Mouse (Mus musculus) cerebellum, postnatal 10 days (tissue): ENCODE results near the gene Rsad1.

Source experiments
- DNase-seq, 2 experiments: peaks; one replicate each; pipeline ENCODE4 v3.0.0; 2021; ENCODE audit warnings: mixed read lengths in 2 of 2

Gene Rsad1

DNA sequence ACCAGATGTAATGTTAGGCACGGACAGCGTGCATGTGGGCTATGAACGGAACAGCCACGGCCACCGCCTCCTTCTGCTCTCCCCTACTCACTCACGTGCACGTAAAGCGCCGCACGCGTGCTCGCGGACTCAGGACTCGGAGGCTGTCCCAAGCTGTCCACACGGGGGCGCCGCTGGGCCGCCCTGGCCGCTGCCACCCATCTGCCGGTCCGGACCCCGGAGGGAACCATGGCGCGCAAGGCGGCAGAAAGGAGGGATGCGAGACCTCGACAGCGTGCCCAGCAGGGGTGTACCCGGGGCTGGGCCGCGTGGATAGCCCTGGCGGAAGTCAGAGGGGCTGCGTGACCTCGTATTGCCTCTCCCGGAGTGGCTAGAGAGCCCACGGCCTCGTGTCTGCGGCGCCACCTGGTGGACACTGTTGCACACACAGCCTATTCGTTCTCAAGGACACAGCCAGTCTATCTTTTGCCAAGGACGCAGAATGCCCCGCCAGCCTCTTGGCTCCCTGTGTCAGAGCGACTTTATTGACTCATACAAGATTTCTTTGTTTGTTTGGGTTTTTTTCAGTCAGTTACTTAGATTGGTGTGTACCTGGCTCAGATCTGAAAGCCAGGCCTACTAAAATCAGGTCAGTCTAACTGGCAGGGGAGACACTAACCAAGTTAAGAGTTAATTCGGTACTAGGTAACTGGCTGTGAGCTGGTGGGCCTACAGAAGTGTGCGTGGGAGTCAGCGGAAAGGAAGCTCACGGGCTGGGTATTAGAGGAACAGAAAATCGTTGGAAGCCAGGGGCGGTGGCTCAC, at the start of gene Rsad1:
Gene Rsad1 (minus strand): TSS at position 368 of the 803 bp plus-strand sequence.
- peak; percentile 98 to 99 for DNase-seq

DNA sequence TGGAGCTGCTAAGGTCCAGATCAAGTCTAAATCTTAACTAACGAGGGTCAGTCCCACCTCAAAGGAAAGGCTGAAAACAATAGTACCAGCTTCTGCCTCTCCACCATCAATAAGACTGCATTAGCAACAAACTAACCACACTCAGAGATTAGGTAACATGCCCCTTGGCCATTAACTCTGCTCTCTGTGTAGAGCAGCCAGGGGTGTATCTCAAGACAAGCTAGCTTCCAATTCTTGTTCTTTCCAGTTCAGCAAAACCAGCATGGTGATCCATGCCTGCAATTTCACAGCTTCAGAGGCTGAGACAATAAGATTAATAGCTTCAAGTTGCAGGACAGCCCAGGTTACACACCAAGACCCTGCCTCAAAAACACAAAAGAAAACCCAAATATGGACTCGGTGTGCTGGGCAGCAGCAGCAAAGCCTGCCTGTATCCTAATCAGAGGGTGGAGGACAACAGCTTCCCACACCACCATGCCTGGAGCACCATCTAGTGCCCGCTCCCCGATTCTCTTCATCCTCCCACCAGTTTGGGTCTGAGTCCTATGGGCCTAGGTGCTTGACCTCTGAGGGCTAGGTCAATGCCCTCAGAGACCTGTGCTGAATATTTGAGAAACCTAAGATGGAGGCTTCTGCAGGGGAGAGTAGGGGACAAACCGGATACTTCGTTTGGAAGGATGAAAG, 49.5 kb upstream of the Rsad1 start:
- DNase-seq = no peak

DNA sequence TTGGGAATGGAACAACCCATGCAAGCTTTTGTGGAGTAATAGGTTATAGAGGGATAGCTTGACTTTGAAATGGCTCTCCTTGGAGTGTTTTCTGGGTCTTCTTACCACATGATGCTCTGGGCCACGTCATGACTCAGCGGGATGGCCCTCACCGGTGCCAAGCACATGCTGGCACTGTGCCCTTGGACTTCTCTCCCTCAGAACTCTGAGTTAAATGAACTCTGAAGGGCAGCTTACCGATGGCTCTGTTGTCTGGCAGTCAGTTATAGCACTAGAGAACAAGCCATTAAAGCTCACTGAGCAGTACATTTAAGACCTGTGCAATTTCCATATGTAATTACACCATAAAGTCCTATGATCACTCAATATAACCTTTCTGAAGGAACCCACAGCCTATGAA, 48.3 kb upstream of the Rsad1 start:
- peak; percentile 54 to 56 for DNase-seq

DNA sequence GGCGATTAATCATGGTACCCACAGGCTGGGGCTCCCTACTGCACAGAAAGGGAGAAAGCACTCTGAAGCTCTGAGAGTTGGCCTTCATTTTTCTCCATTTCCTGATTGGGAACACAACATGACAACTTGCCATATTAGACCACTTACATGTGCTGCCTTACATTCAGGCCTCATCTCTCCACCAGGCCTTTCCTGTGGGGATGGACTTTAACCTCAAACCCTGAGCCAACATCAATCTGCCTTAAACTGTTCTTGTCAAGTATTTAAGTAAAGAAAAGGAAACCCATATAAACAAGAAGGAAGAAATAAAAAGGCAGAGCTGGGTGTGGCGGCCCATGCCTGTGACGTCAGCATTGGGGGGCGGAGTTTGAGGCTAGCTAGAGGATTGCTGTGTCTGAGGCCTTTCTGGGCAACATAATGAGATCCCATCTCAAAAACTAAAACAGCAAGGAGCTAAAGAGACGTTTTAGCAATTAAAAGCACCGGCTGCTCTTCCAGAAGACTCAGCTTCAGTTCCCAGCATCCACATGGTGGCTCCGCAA, 47.3 kb upstream of the Rsad1 start:
- no peak for DNase-seq

DNA sequence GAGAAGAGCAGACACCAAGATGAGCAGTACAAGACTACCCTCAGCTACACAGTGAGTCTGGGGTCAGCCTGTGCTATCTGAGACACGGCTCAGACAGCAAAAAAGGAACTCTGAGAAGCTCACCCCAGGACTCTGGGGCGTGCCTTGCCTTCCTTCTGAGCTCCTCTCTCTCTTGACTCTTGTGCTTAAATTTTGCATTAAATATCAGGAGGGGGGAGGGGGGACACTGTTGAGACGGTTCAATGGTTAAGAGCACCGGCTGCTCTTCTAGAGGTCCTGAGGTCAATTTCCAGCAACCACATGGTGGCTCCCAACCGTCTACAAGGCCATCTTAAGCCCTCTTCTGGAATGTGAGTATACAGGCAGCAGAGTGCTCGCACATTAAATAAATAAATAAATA, 38.5 kb upstream of the Rsad1 start:
- no peak for DNase-seq

DNA sequence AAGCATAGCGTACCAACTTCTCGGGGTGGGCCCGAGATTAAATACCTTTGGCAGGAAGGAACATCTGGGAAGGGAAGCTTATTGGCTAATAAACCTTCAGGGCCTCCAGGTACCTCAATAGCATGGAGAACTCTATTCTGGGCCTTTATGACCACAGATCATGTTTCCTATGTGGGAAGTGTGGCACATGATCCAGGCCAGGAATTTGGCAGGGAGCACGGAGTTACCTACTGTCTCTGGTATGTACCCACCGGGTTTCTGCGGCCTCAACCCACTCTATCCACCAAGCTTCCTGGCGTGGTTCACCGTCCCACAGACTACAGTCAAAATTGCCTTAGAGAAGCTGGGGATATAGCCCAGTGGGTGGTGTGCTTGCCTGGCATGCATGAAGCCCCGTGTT, 36.0 kb upstream of the Rsad1 start:
- DNase-seq = no peak

DNA sequence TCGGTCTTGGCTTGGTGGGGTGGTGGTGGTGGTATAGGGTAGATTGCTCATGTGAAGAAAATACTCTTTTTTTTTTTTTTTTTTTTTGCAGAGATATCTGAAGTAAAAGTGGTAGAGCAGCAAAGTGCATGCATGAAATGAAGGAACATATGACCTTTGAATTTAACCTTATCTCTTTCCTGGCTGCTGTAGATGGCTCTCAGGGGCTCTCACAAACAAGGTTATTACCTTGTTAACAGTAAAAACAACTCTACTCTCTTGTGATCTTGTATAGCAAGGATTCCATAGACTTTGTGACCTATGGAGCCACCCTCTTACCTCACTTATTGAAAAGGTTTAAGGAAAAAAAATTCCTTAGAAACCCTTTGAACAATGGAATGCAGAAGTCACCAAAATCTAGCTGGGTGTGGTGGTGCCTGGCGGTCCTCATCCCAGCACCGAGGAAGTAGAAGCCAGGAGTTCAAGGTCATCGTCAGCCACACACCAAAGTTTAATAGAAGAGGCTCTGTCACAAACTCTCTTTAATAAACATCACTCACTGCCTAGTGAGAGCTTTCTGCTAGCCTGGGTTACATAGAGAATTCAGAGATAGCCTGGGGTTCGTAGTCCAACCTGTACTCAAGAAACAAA, 31.2 kb upstream of the Rsad1 start:
- DNase-seq = no peak

DNA sequence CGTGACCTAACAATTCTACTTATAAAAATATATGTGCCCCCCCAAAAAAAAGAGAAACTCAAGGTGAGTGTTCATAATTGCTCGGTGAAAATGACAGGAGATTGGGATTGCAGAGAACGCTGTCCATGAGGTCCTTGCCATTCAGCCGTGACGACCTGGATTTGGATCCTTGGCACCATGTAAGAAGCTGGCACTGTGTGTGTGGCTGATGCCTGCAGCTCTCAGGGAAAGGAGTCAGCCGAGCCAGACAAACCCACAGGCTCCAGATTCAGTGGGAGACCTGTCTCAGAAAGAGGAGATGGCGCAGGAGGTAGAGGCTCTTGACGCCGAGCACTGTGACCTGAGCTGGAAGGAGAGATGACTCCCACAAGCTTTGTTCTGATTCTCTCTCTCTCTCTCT, 27.3 kb upstream of the Rsad1 start:
- DNase-seq = peak; percentile 71 to 81

DNA sequence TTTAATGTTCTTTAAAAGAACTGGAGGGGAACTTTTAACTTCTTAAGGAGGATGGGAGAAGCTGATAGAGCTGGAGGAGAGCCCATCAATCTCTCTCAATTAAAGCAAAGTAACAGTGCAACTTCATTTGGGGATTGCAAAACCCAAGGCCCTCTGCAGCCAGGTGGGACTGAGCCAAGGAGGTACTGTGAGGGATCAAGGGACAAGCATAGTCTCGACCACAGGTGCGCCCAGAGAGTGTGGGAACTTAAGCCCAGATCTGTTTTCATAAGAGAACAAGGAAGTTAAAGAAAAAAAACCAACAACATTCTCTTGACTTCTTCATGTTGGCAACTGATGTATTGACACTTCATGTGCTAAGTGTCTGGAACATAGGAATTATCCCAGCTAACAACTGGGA, 26.0 kb upstream of the Rsad1 start:
- DNase-seq = no peak

DNA sequence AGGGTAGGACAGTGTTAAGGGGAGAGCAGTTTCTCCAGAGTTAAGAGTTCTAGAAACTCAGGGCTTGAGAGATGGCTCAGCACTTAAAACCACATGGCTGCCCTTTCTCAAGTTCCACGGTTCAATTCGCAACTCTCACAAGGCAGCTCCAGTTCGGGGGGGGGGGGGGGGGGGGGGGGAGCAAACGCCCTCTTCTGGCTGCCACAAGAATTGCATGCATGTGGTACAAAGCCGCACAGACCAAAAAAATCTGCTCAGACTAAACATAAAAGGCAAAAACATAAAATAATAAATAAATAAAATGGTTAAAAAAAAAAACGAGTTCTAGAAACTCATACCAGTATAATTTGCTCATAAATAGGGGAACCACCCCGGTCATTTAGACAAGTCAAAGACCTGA, 25.5 kb upstream of the Rsad1 start:
- no peak for DNase-seq

DNA sequence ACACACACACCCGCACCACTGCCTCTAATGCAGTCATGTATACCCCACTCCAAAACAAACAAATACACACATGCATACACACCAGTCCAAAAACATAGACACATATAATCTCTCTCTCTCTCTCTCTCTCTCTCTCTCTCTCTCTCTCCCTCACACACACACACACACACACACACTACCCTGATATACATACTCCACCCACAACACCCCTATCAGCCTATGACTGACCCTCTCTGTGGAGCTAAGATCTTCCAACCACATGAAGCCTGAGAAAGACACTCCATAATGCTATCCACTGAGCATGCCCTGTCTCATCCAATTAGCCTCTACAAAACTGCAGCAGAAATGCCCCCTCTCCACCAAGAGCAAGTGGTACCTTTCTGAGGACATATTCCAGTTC, 22.8 kb upstream of the Rsad1 start:
- DNase-seq = no peak

DNA sequence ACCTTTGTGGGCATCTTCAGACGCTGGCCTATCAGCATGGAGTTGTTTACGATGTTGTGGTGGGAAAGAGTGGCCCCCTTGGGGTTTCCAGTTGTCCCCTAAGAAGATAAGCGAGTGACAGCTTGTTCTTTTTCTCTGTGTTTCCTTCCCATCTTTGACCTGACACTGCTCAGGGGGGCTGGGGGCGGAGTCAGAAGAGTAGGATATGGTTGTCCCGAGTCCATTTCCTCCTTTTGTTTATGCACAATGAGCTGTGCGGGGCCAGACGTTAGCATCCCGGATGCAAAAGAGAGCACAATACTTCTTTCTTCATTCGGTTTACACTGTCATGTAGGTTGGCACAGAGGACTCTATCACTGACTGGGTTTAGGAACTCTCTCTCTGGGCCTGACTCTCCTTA, 21.6 kb upstream of the Rsad1 start:
- DNase-seq = no peak

DNA sequence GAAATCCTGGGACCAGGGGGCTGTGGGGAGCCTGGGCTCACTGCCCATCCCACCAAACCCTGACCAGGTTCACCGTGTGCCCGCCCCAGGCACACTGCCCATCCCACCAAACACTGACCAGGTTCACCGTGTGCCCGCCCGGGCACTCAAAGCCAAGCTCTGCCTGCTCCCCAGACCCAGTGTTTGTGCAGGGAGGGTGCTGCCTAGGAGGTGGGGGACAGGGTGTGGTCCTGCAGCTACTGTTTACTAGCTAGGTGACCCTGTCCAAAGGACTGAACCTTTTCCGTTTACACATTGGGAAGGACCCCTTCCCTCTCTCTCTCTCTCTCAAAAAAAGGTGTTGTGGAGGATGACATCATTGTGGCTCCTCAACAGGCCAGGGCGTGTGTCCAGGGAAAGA, 18.3 kb upstream of the Rsad1 start:
- DNase-seq = no peak

DNA sequence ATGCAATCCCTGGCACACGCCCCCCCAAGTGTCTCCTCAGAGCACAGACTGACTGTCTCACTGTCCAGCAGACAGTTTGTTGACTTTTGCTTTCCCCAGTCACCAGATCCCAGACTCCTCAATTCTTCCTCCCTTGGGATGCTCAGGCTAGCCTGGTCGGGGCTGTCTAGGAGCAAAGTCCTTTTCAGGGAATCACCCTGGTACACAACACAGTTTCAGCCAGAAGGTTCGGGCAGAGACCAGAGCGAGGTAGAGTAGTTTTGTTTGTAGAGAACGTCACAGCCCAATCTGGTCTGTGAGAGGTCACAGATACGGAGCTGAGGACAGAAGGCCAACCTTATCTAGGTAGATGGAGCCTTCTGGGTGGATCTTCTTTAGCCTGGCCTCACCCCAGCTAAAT, 17.5 kb upstream of the Rsad1 start:
- DNase-seq = no peak

DNA sequence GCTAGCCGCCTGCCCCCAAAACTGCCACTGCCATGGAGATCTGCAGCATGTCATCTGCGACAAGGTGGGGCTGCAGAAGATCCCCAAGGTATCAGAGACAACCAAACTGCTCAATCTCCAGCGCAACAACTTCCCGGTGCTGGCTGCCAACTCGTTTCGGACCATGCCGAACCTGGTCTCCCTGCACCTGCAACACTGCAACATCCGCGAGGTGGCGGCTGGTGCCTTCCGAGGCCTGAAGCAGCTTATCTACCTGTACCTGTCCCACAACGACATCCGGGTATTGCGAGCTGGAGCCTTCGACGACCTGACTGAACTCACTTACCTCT, 16.1 kb upstream of the Rsad1 start:
- peak in 1 of 2 experiments; percentile 56 for DNase-seq

DNA sequence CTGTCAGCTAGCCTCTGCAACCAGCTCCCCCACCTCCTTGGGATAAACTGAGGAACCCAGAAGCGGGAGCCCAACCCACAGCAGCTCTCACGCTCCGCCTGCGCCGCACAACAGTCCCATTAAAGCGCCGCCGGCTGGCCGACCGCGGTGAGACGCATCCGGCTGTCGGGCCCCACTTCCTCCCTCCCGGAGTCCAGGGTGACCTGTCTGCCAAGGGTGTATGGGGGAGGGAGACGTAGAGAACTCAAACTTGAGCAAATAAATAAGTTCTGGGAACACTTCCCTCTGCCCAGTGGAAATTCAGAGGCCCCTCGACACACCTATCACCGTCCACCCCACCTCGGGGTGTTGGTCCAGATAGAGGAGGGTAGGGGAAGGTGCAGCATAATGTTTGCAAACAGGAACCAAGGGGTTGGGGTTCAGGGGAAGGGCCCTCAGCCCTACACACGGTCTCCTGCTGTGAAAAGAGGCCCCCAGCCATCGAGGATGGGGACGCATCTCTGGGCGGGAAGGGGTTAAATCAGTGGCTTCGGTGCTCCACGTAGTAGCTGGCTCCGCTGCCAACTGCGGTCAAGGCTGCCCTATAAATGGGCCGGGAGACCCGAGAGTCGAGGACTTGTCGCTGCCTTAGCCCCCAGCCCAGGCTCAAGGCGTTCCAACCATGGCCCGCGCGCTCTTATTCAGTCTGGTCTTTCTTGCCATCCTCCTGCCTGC, 15.5 kb upstream of the Rsad1 start, which contains the start of gene Chad:
Gene Chad (plus strand): TSS at position 611 of the 714 bp plus-strand sequence.
- peak; percentile 50 to 52 for DNase-seq

DNA sequence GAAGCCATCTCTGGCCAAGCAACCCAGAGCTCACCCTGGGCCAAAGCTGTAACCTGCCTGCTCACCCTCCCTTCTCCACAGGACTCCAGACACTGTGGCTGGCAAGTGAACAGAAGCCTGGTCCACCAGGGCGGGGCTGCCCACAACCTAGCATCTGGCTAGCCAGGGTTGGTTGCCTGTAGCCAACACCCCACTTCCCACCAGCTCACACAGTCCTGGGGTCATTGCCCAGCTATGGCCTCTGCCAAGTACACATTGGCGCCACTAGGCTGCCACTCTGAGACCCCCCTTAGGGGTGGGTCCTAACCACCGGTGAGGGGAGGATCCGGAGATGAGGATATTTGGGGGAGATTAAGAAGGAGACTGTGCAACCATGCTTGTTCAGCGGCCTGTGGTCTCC, 14.8 kb upstream of the Rsad1 start:
- peak; percentile 48 to 63 for DNase-seq

DNA sequence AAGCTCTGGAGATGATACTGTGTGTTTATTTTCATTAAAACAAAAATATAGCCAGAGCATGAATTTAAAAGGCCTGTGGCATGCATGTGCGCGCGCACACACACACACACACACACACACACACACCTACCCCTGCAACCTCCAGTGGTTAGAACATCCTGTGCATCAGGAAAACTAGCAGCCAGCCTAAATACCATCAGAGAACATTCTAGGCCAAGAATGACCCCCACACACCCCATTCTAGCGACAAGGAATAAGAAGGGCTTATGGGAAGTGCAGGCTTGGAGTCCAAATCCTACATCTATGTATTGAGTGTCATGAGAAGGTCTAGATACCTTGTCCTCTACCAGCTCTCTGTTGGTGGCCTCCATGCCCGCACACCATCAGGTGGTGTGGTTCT, 14.3 kb upstream of the Rsad1 start:
- no peak for DNase-seq

DNA sequence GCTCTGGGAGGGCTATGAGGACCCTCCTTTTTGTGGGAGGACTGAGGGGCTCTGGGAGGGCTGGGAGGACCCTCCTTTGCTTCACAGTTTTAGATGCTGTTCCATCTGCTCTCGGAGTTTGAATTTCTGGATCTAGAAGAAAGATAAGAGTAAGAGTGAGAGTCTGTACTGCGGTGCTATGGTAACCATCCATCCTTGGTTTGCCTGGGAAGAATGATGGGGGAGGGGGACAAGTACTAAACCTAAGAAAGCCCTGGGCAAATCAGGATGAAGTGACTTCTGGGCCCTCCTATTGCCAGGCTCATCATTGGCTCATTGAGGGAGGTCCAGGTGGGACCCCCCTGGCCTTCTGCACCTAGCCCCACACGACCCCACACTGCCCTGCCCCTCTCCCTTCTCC, 9.2 kb upstream of the Rsad1 start:
- DNase-seq = no peak

DNA sequence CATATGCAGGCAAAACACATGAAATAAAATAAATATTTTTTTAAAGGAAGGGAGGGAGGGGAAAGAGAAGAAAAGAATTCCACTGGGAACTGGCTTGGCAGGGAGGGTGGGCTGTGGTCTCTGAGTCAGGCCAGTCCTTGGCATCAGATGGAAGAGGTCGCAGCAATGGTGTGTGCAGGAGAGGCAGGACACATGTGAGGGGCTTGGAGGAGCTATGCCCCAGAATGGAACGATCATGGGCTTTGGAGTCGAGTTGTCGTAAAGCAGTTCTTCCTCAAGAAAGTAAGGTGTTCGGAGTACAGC, 1.3 kb upstream of the Rsad1 start:
- no peak for DNase-seq

DNA sequence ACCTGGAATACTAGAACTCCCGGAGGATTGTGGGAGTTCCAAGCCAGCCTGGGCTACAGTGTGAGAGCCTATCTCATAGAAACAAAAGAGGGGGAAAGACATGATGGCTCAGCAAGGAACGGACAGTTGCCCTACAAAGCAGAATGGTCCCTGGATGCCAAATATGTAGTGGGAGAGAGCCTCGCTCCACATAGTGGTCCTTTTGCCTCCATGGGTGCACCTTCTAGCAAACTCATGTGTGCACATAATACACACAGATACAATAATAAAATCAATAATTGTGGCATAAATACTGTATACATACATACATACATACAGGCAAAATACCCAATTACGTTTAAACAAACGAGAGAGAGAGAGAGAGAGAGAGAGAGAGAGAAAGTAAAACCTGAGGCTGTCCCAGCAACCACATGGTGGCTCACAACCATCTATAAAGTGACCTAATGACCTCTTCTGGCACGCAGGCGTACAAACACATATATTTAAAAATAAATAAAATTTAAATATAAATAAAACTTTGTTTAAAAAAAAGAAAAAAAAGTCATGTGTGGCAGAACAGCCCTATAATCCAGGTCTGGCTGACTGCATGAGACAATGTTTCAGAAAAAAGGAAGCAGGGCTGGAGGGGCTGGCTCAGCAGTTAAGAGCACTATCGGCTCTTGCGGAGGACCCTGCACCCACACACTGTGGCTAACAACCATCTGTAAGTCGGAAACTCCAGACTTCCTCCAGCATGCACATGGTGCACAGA, 811 bp upstream of the Rsad1 start:
- DNase-seq = no peak

DNA sequence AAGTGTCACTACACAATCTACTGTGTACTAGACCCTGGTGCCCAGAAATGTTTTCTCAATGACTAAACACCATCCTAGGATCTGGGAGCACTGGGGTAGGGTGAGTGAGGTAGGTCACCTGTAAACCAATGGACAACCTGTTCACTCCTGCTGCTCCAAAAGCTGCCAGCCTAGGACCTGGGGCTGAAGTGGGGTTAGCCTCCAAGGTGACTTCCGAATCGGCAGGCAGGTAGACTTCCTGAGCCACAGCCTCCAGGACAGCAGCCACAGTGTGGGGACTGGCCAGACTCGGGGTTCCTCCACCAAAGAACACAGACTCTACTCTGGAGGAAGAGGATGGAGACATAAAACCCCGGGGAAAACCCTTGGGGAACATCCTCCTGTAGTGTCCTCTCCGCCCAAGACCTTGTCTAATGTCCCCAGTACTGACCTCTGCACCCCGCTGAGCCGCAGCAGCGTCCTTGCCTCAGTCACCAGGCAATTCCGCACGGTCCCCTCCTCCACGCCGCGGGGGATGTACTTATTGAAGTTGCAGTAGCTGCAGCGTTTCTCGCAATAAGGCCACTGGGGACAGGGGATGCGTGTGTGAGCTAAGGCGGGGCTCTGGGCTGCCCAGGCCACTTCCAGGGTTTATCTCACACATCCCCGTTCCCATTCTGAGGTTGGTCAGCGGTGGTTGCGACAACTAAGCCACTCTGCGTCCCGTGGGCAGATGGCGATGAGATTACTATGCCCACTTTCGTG, 842 bp downstream of the Rsad1 start:
- DNase-seq = peak; percentile 78 to 79
